Mouse (Mus musculus) kidney, postnatal 10 days (tissue): ENCODE measurements around the gene Ypel3.

ENCODE experiments used
- DNase-seq: peaks from one replicate; pipeline ENCODE4 v3.0.0; 2021; ENCODE audit warnings: mixed read lengths

Gene Ypel3

DNA sequence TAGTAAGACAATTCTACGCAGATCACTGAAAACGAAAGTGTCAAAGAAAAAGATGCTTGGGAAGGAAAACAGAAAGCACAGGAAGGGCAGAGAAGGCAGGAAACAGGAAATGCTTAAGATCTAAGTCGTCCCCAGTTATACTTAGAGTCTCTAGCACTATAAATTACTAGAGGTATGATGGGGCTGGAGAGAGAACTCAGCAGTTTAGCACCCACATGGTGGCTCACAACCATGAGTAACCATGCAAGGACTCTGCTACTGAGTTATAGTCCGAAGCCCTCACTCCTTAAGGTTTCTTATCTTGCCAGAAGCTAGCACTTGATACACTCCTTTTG is 17.5 kb downstream of the Ypel3 start:
- no peak for DNase-seq

DNA sequence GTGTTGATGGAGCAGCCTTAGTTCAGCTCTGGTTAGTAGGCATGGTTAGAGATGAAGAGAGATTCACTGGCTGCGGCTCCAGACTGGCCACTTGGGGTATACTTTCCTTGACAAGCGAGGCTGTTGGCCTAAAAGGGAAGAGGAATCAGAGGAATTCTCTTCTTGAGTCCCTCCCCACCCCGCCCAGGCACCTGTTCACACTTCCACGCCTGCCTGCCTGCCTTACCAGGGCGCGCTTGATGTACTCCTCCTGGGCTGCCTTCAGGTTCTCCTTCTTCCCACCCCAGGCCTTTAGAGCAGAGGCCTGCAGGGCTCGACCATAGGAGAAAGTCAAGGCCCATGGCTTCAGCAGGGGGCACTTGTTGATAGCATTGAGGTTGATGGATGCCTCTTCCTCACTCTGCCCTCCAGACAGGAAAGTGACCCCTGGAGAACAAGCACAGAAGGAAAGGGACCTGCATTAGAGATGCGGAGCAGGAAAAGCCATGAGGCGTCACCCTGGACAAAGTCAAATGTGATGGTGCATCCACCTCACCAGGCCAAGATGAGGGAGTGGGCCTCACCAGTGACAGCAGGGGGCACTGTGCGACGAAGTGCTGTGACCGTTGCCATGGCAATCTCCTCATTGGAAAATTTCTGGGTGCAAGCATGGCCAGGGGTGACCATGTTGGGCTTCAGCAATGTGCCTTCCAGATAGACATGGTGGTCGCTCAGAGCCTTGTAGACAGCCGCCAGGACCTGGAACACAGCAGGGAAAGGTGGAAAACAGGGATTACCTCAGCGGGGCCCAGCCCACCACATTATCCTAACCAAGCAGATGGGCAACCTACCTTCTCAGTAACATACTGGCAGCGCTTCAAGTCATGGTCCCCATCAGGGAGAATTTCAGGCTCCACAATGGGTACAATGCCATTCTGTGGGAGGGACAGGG is 18.9 kb downstream of the Ypel3 start:
- no peak for DNase-seq

- peak; percentile 52 for DNase-seq
Observed at GRCm38 (mm10) chr7:126796350-126796932, 19.7 kb downstream of the Ypel3 start.

- peak; percentile 41 for DNase-seq
Observed at GRCm38 (mm10) chr7:126797411-126798126, 20.8 kb downstream of the Ypel3 start, which contains the start of gene Fam57b. Gene Fam57b, plus strand, starts transcription at chr7:126797668.

DNA sequence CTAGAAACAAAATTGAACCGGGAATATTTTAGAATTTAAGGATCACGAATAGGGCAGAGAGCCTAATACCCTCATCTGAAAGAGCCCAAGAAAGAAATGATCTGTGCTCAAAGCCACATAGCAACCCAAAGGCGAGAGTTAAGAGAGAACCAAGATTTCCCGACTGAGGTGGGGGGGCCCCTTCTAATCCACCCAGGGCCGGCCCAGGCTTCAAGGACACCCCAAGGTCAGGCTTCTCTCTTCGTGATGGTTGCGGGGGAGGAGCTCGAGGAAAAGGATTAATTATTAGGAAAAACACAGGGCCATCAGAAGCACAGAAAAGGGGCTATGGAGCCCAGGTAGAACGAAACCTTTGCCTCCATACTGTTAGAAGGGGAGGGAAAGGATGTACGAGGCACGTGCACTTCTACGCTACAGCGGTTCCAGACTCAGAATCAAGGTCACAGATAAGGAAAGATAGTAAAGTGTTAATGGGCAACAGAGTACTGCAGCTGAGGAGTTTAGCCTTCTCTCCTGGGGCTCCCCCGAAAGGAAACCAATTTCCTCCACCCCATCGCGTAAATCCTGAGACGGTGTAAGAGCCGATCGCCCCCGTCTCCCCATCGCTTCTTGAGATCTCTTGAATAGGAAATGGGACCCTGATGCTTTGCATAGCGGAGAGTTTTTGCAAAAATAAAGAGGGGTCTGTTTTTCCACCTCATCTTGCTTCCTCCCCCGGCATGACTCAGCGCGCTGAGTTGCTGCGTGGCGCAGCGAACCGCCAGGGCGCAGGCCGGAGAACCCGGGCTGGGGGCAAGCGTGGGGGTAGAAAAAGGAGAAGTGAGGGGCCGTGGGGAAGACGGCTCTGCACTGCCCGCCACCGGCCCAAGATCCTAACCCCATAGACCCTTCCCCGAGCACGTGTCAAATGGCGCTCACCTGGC is 21.6 kb downstream of the Ypel3 start:
- DNase-seq = peak; percentile 64

DNA sequence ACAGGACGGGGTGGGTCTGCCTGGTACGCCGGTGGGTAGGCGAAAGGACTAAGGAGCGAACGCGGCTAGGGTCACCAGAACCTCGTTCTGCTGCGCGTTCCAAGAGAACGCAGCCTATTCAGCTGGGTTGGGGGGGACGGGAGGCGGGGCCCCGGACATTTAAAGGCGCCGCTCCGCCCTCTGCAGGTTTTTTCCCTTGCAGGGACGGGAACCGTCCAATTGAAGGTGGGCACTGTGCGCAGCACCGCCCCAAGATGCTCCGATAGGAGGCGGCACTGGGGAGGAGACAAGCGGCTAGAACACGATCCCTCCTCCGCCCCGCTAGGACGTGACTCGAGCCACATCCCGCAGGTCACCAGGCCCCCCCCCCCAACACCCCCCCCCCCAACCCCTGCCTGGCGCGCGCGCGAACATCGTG is 22.3 kb downstream of the Ypel3 start:
- DNase-seq = peak; percentile 98

- DNase-seq = no peak
Observed at GRCm38 (mm10) chr7:126799468-126800268, 22.9 kb downstream of the Ypel3 start.

DNA sequence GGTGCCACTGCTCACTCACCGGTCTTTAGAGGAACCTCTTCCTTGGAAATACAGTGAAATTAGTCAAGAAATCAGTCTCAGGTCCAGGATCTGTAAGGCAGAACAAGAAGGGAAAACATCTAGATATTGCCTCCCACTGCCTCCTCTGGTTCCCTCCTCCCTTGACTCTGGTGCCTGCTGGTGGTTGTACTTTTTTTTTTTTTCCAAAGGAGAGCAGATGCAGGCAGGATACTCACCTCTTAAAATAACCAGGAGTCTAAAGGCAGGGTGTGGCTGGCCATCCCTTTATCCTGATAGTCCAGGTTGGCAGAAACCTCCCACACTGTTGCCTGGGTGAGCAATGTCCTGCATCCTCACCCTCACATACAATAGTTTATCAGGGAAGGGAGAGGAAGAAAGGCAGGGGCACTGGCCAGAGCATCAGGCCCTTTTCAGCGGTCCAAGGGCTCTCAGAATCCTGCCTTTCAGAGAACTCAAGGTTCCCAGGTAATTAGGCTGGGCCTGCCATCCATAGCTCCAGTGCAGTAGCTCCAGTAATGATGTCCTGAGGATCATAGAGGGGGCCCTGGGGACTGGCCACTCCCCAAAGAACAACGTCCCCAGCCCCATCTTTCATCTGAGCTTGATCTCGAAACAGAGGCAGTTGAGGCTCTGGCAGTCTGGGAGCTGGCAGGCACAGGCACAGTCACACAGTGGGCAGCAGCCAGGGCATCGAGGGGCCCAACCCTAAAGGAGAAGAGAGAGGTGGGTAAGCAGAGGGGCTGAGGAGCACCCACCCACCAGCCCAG is 23.7 kb downstream of the Ypel3 start:
- peak; percentile 16 for DNase-seq

- DNase-seq = no peak
Observed at GRCm38 (mm10) chr7:126801057-126801422, 24.3 kb downstream of the Ypel3 start.

GRCm38 (mm10) chr7:126802134-126802889 is 25.6 kb downstream of the Ypel3 start:
- DNase-seq = no peak

GRCm38 (mm10) chr7:126803181-126803580 is 26.4 kb downstream of the Ypel3 start:
- DNase-seq = no peak

DNA sequence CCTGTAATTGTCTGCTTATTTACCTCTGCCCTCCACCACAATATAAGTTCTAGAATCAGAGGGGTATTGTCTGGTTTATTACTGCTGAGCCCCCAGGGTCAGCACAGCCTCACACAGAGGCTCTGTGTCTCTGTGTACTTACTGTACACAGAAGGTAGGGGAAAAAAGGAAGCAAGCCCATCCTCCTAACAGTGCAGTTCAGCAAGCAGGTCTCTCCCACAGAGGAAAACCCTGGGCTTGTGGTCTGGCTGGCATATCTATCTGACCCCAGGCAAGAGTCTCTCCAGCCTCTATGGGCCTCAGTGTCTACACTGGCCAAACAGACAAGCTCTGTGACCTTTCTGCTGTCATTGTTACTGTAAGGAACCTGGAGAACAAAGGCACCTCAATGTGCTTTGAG is 27.0 kb downstream of the Ypel3 start:
- no peak for DNase-seq

DNA sequence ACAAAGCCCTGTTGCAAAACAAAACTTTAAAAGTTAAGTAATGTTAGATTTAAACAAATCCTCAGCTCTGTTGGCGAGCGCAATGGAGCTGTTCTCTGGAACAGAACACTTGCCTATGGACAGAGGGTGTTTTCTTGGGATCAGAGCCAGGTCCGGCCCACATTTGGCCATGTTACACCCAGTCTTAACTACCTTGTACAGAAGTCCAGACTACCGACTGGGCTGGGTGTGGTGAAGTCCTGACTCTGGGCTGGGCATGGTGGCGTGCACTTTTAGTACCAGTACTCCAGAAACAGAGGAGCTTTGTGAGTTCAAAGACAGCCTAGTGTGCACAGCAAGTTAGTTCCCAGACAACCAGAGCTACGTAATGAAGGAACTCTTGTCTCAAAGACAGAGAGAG is 30.2 kb downstream of the Ypel3 start:
- DNase-seq = peak; percentile 63

- DNase-seq = no peak
Observed at GRCm38 (mm10) chr7:126807405-126807804, 30.6 kb downstream of the Ypel3 start.

- DNase-seq = peak; percentile 93
Observed at GRCm38 (mm10) chr7:126808703-126809455, 32.1 kb downstream of the Ypel3 start.

DNA sequence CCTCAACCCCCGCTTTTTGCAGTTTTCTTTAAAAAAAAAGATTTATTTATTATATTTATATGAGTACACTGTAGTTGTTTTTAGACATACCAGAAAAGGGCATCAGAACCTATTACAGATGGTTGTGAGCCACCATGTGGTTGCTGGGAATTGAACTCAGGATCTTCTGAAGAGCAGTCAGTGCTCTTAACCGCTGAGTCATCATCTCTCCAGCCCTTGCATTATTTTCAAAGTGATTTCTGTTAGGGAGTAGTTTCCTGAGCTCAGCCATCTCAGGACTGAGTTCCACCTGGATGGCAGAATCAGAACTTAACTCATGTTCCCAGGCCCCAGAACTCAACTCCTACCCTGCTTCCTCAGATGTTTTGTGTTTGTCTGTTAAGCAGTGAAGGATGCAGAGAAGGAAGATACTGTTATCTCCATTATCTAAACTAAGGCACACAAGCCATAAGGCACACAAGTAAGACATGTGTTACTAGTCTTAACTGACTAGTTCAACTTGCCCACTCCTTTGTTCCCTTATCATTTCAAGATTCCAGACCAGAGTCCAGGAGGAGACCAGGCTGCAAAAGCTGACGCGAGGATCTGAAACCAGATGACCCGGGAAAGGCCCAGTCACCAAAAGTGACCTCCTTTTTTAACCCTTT is 33.1 kb downstream of the Ypel3 start:
- DNase-seq = no peak

GRCm38 (mm10) chr7:126815726-126816222 is 39.0 kb downstream of the Ypel3 start:
- no peak for DNase-seq

DNA sequence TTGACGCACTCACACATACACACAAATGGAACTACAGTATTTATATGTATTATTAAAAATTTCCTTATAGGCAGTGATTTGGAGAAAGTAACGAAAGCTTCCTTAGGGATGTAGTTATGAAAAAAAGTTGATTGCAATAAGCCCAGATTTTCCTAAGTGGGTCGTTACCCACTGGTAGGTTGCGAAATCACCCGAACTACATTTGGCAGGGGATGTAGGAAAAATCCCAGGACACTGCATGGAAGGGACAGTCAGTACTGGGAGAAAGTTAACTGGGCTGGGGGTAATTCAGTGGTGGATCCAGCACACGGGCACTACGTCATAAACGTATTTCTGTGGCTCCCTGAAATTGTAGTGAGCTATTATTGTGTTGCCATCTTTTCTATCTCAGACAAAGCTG is 39.7 kb downstream of the Ypel3 start:
- DNase-seq = no peak

GRCm38 (mm10) chr7:126817595-126817994 is 40.8 kb downstream of the Ypel3 start:
- no peak for DNase-seq
